ENCODE assay signal across 8 mouse cellular contexts in genomic region chr3:79287108-79287576, GRCm38 (mm10). TPM values are rescaled to one million over a fixed set of nuclear protein-coding genes. Genes with fewer than 3 reads are reported as not detected.
DNase-seq lines count a peak whose midpoint lies in the region; ATAC-seq lines count a peak whose summit lies in the region.

No protein-coding gene starts in this region.

- peak; percentile 96 for DNase-seq in T-cell, adult 2 months (ENCODE audit: low spot score)
- peak; percentile 97 for DNase-seq in cerebellum, postnatal 25 days
- DNase-seq in frontal cortex, postnatal 25 days (ENCODE audit: low spot score in 2 of 2) = peak; percentile 94 to 95
- peak; percentile 83 for DNase-seq in hindbrain, embryonic 14.5 days (ENCODE audit: low spot score)
- peak; percentile 90 to 95 for DNase-seq in layer of hippocampus, postnatal 25 days (ENCODE audit: extremely low spot score in 1 of 2, low spot score in 1 of 2)
- peak; percentile 94 for DNase-seq in lung, postnatal 14 days
- peak; percentile 94 for DNase-seq in ovary, postnatal 36 days (ENCODE audit: low spot score)
- peak; percentile 94 for DNase-seq in thymus, postnatal 25 days

- peak overlapping the region; percentile 88 for H3K9ac ChIP-seq in hindbrain, embryonic 14.5 days

- no peaks in the 10 kb centered on the region for H3K9me3 ChIP-seq in hindbrain, embryonic 14.5 days (ENCODE audit: control insufficient read depth, low read length)

- H3K4me3 ChIP-seq in hindbrain, embryonic 14.5 days (replicated peaks; ENCODE audit: low read length) = peak overlapping the region; percentile 82

- peak overlapping the region; percentile 92 for H3K4me2 ChIP-seq in hindbrain, embryonic 14.5 days (replicated peaks)

- peaks cover 38% of the 10 kb centered on the region for H3K4me1 ChIP-seq in hindbrain, embryonic 14.5 days (replicated peaks; ENCODE audit: control insufficient read depth, insufficient read depth, low read length)

- peak overlapping the region; percentile 94 for H3K27ac ChIP-seq in hindbrain, embryonic 14.5 days

- H3K27me3 ChIP-seq in hindbrain, embryonic 14.5 days (ENCODE audit: control insufficient read depth, insufficient read depth, low read length) = peaks cover 4% of the 10 kb centered on the region; the same call in 1 of the 2 replicates

- peak; percentile 97 for ATAC-seq in hindbrain, embryonic 14.5 days (ENCODE audit: low FRiP score)

- H3K36me3 ChIP-seq in hindbrain, embryonic 14.5 days (replicated peaks; ENCODE audit: control insufficient read depth, insufficient read depth) = no peaks in the 10 kb centered on the region

- 1% methylated on average over 45 of the region's 60 CpGs for WGBS in hindbrain, embryonic 14.5 days

RNA-seq across cellular contexts. Expression of gene Rapgef2, which starts 0.8 kb away (rescaled TPM):
- polyA plus RNA-seq in hindbrain, embryonic 14.5 days (2014; fragmentation: Nextera tagmentation; extraction: Ambion mirVana) = 13.9 and 16.1 TPM in 2 replicates
- 100 to 1,000 TPM; 149 to 153 TPM for total RNA-seq in layer of hippocampus, postnatal 25 days (2021)

RNA-seq across cellular contexts. Expression of gene Gm17359, which starts 49.3 kb away (rescaled TPM):
- not detected in 2 replicates for polyA plus RNA-seq in hindbrain, embryonic 14.5 days (2014; fragmentation: Nextera tagmentation; extraction: Ambion mirVana)
- not detected for total RNA-seq in layer of hippocampus, postnatal 25 days (2021)

Comparison
In these comparisons a context has a peak if more than half of its experiments do, and no peak if none do; other contexts are left out.
1. Peak in every context shown above with its lines: DNase-seq, ATAC-seq, H3K4me3 ChIP-seq and H3K27ac ChIP-seq.